Mouse (Mus musculus) hindbrain, embryonic 11.5 days (tissue): ENCODE measurements around the gene Arid1b. TPM values are rescaled to one million over a fixed set of nuclear protein-coding genes. Genes with fewer than 3 reads are reported as not detected.

Experiments used
- ATAC-seq: fragments of 200-750 bp; cut with Nextera tagmentation; 2 replicates; pipeline ENCODE4 v1.8.0; 2017; ENCODE audit warnings: mild to moderate bottlenecking, moderate TSS enrichment, moderate library complexity; ENCODE audit not compliant: low FRiP score
- DNase-seq: peaks from one replicate; pipeline ENCODE4 v3.0.0-alpha.2; 2015; ENCODE audit warnings: low spot score
- H3K27ac ChIP-seq: fragments of 300-500 bp; sonication (generic); 2 replicates; pipeline ENCODE4 v1.5.1; 2014; ENCODE audit warnings: mild to moderate bottlenecking, low read depth, low read length
- H3K27me3 ChIP-seq: fragments of 300-500 bp; sonication (generic); 2 replicates; pipeline ENCODE4 v1.6.1; 2014; ENCODE audit warnings: mild to moderate bottlenecking, low read length, moderate library complexity, mixed read lengths; ENCODE audit not compliant: control insufficient read depth, insufficient read depth
- H3K36me3 ChIP-seq: fragments of 300-500 bp; sonication (generic); 2 replicates; pipeline ENCODE4 v1.6.1; 2014; ENCODE audit warnings: mild to moderate bottlenecking, low read length, moderate library complexity, mixed read lengths; ENCODE audit not compliant: control insufficient read depth, insufficient read depth
- H3K4me1 ChIP-seq: fragments of 300-500 bp; sonication (generic); replicated peaks from 2 replicates; pipeline ENCODE4 v1.6.1; 2014; ENCODE audit warnings: low read length, mixed read lengths; ENCODE audit not compliant: control insufficient read depth, insufficient read depth
- H3K4me2 ChIP-seq: fragments of 300-500 bp; sonication (generic); replicated peaks from 2 replicates; pipeline ENCODE4 v1.6.1; 2014; ENCODE audit warnings: mild to moderate bottlenecking, low read depth, low read length
- H3K4me3 ChIP-seq: fragments of 300-500 bp; sonication (generic); 2 replicates; pipeline ENCODE4 v1.5.1; 2014; ENCODE audit warnings: low read depth, low read length
- H3K9ac ChIP-seq: fragments of 300-500 bp; sonication (generic); 2 replicates; pipeline ENCODE4 v1.6.1; 2014; ENCODE audit warnings: low read depth, low read length
- H3K9me3 ChIP-seq: fragments of 300-500 bp; sonication (generic); 2 replicates; pipeline ENCODE4 v1.6.1; 2016; ENCODE audit warnings: low read length; ENCODE audit not compliant: control insufficient read depth
- WGBS: fragments of 180-500 bp; shearing (Covaris S2); extraction: QIAGEN DNeasy Blood & Tissue Kit; methylation state at CpG from one replicate; pipeline ENCODE4 v1.1.7; 2014; 5-methylcytosine and 5-hydroxymethylcytosine counted together
- polyA plus RNA-seq: library from polyadenylated mRNA; unstranded; fragments of >200 nt; fragmentation: Nextera tagmentation; extraction: Ambion mirVana; gene quantifications from 2 replicates; pipeline ENCODE4 v1.2.1, GENCODE M21; 2014

The Arid1b gene
- polyA plus RNA-seq, 1 experiment from 2014 or later: 18.6 TPM

DNA sequence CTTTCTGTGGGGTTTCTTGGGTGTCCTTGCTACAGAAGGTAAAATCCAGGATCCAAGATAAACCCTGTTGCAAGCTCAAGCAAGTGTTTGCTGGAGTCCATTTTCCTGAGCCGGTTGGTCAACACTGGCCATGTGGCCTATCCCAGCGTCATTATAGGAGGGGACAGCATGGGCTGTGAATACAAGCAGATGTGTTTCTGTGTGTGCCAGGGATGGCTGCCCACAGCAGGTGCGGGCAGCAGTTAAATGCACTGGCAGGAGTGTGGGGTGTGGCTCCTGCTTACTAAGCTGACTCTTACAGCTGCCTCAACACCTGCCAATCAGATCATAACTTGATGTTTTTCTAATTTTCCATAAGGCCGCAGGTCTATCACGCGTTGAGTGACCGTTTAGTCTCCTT, 336.5 kb downstream of the Arid1b start:
- Histone ChIP-seq H3K9ac (no peak overlapping the region), H3K4me3 (no peak overlapping the region), H3K9me3 (no peaks in the 10 kb centered on the region), H3K36me3 (no peaks in the 10 kb centered on the region), H3K27me3 (peaks cover 1% of the 10 kb centered on the region), H3K27ac (no peak overlapping the region), H3K4me2 (no peak overlapping the region), H3K4me1 (no peaks in the 10 kb centered on the region)
- 95% methylated on average over 7 of the region's 7 CpGs for WGBS
- DNase-seq (no peak), ATAC-seq (no peak)

DNA sequence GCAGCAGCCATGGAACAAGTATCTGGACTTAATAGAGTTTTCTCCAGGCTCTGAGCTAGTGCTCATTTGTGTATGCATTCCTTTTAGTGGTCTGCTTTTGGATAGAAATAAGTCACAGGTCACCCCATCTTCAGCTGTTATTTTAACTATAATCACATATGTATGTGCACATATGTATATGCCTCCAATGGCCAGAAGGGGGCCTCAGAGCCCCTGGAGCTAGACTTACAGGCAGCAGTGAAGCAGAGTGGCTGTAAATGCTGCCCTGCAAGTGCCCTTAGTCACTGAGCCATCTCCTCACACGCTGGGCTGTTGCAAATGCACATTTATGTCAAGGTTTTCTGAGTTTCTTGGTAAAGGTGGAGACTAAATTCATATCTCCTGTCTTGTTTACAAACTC, 337.3 kb downstream of the Arid1b start:
- Histone ChIP-seq H3K9me3 (no peaks in the 10 kb centered on the region), H3K27me3 (no peaks in the 10 kb centered on the region; the same call in none of the 2 replicates), H3K4me3 (no peak overlapping the region), H3K4me1 (no peaks in the 10 kb centered on the region), H3K27ac (no peak overlapping the region), H3K36me3 (no peaks in the 10 kb centered on the region), H3K9ac (no peak overlapping the region), H3K4me2 (no peak overlapping the region)
- ATAC-seq (no peak), DNase-seq (peak; percentile 35)
- 81% methylated on average over 1 of the region's 1 CpGs for WGBS

- no peaks in the 10 kb centered on the region for H3K27me3 ChIP-seq
- peaks cover 10% of the 10 kb centered on the region for H3K36me3 ChIP-seq
- ATAC-seq: no peak
- no peak overlapping the region for H3K9ac ChIP-seq
- no peak overlapping the region for H3K4me2 ChIP-seq
- 93% methylated on average over 7 of the region's 7 CpGs for WGBS
- no peak for DNase-seq
- no peaks in the 10 kb centered on the region for H3K9me3 ChIP-seq
- no peaks in the 10 kb centered on the region for H3K4me1 ChIP-seq
- H3K27ac ChIP-seq: no peak overlapping the region
- H3K4me3 ChIP-seq: no peak overlapping the region
Observed at GRCm38 (mm10) chr17:5334567-5334966, 340.4 kb downstream of the Arid1b start.

DNA sequence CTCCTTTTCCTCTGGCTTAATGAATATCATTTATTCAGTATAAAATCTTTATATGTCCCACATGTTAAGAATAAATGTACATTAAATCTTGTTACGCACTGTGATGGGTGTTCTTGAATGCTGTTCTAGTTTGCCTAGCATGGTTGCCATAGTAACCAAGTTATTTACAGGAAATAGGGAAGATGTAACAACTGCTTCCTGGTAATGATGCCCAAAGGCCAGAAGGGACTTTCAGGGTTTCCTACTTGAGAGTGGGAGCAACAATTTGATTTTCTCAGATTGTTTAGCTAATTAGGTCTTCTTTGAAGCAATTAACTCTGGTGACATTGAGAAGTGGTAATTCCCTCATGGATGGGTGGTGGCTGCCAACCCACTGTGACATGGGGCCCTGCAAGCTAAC, 350.3 kb downstream of the Arid1b start:
- Histone ChIP-seq H3K36me3 (peaks cover 3% of the 10 kb centered on the region; the same call in 1 of the 2 replicates), H3K9ac (no peak overlapping the region), H3K9me3 (no peaks in the 10 kb centered on the region), H3K4me2 (no peak overlapping the region), H3K4me1 (no peaks in the 10 kb centered on the region), H3K27ac (no peak overlapping the region), H3K27me3 (no peaks in the 10 kb centered on the region), H3K4me3 (no peak overlapping the region)
- 98% methylated on average over 1 of the region's 1 CpGs for WGBS
- DNase-seq (no peak), ATAC-seq (no peak)

GRCm38 (mm10) chr17:5345810-5346209, 351.7 kb downstream of the Arid1b start:
- H3K9ac ChIP-seq: no peak overlapping the region
- no peak overlapping the region for H3K4me3 ChIP-seq
- H3K27me3 ChIP-seq: no peaks in the 10 kb centered on the region
- no peak for ATAC-seq
- no peak overlapping the region for H3K27ac ChIP-seq
- WGBS: 90% methylated on average over 5 of the region's 5 CpGs
- DNase-seq: no peak
- peaks cover 3% of the 10 kb centered on the region; the same call in 1 of the 2 replicates for H3K36me3 ChIP-seq
- H3K9me3 ChIP-seq: no peaks in the 10 kb centered on the region
- H3K4me2 ChIP-seq: no peak overlapping the region
- H3K4me1 ChIP-seq: no peaks in the 10 kb centered on the region

DNA sequence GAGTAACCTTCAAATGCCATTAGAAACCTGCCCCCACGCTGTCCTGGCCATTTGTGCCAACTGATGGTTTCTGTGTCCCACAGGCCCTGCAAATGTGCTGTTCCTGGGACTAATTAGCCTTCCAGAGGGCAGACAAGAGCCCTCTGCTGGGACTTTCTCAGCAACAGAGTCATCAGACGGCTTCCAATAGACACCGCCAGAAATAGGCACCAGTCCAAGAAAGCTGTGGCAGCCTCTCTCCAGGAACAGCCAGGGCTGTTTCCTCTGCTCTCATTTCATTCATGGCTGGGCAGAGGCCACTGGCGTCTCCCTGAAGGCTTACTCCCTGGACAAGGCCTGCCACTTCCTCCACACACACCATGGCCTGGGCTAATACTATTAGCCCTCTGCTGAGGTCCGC, 358.8 kb downstream of the Arid1b start:
- no peak for DNase-seq
- no peak overlapping the region for H3K9ac ChIP-seq
- H3K27ac ChIP-seq: no peak overlapping the region
- H3K27me3 ChIP-seq: no peaks in the 10 kb centered on the region
- no peak overlapping the region for H3K4me3 ChIP-seq
- no peak overlapping the region for H3K4me2 ChIP-seq
- H3K9me3 ChIP-seq: no peaks in the 10 kb centered on the region
- WGBS: 70% methylated on average over 5 of the region's 5 CpGs
- no peak for ATAC-seq
- no peaks in the 10 kb centered on the region for H3K36me3 ChIP-seq
- no peaks in the 10 kb centered on the region for H3K4me1 ChIP-seq

GRCm38 (mm10) chr17:5360759-5361158, 366.6 kb downstream of the Arid1b start:
- DNase-seq: no peak
- no peak overlapping the region for H3K27ac ChIP-seq
- WGBS: 64% methylated on average over 2 of the region's 2 CpGs

GRCm38 (mm10) chr17:5365992-5366398, 371.9 kb downstream of the Arid1b start:
- Histone ChIP-seq H3K4me1 (no peaks in the 10 kb centered on the region), H3K9ac (no peak overlapping the region), H3K36me3 (no peaks in the 10 kb centered on the region), H3K9me3 (no peaks in the 10 kb centered on the region), H3K27me3 (no peaks in the 10 kb centered on the region), H3K4me3 (no peak overlapping the region), H3K27ac (no peak overlapping the region), H3K4me2 (no peak overlapping the region)
- WGBS: 77% methylated on average over 8 of the region's 8 CpGs
- ATAC-seq (no peak), DNase-seq (no peak)

More at GRCm38 (mm10) chr17:5360759-5361158, 366.6 kb downstream of the Arid1b start:
- H3K36me3 ChIP-seq: no peaks in the 10 kb centered on the region
- H3K4me2 ChIP-seq: no peak overlapping the region
- H3K9ac ChIP-seq: no peak overlapping the region
- no peaks in the 10 kb centered on the region for H3K9me3 ChIP-seq
- no peaks in the 10 kb centered on the region for H3K27me3 ChIP-seq
- no peaks in the 10 kb centered on the region for H3K4me1 ChIP-seq
- H3K4me3 ChIP-seq: no peak overlapping the region
- no peak for ATAC-seq

- ATAC-seq (no peak), DNase-seq (no peak)
- H3K36me3 ChIP-seq: no peaks in the 10 kb centered on the region
- no peak overlapping the region for H3K9ac ChIP-seq
- H3K27me3 ChIP-seq: no peaks in the 10 kb centered on the region
- no peaks in the 10 kb centered on the region for H3K4me1 ChIP-seq
- no peaks in the 10 kb centered on the region for H3K9me3 ChIP-seq
- 78% methylated on average over 4 of the region's 4 CpGs for WGBS
- no peak overlapping the region for H3K4me2 ChIP-seq
- no peak overlapping the region for H3K4me3 ChIP-seq
- H3K27ac ChIP-seq: no peak overlapping the region
Observed at GRCm38 (mm10) chr17:5371032-5371431, 376.9 kb downstream of the Arid1b start.
